Mouse (Mus musculus): Measurements from ENCODE around the gene Dennd6a.
"Not testable (repeated sequence)": the region's sequence is repeated elsewhere in the genome, so short reads cannot be mapped to it uniquely, and the experiment has no call there.

The Dennd6a gene

GRCm38 (mm10) chr14:26639961-26640360, 66.3 kb downstream of the Dennd6a start:
- in situ Hi-C loops (cut with MseI, MboI), result no loop called here

GRCm38 (mm10) chr14:26643006-26643624, 69.5 kb downstream of the Dennd6a start:
- in situ Hi-C loops (cut with MseI, MboI), result no loop called here

- in situ Hi-C loops (cut with MseI, MboI), result no loop called here
Measured at GRCm38 (mm10) chr14:26645989-26646650, 72.5 kb downstream of the Dennd6a start.

GRCm38 (mm10) chr14:26647811-26648210, 74.2 kb downstream of the Dennd6a start:
- in situ Hi-C loops (cut with MseI, MboI), result no loop called here

- in situ Hi-C loops (cut with MseI, MboI), result no loop called here
Measured at GRCm38 (mm10) chr14:26651901-26652300, 78.2 kb downstream of the Dennd6a start.

GRCm38 (mm10) chr14:26658178-26658577, 84.5 kb downstream of the Dennd6a start:
- in situ Hi-C loops (cut with MseI, MboI), result no loop called here

GRCm38 (mm10) chr14:26660233-26660632, 86.6 kb downstream of the Dennd6a start:
- in situ Hi-C loops (cut with MseI, MboI), result no loop called here

GRCm38 (mm10) chr14:26662016-26662415, 88.4 kb downstream of the Dennd6a start:
- in situ Hi-C loops (cut with MseI, MboI), result no loop called here

GRCm38 (mm10) chr14:26662488-26662887, 88.8 kb downstream of the Dennd6a start:
- in situ Hi-C loops (cut with MseI, MboI), result no loop called here

GRCm38 (mm10) chr14:26663851-26664250, 90.2 kb downstream of the Dennd6a start:
- in situ Hi-C loops (cut with MseI, MboI), result no loop called here

- in situ Hi-C loops (cut with MseI, MboI), result no loop called here
Measured at GRCm38 (mm10) chr14:26667991-26668370, 94.3 kb downstream of the Dennd6a start.

- in situ Hi-C loops (cut with MseI, MboI), result no loop called here
Measured at GRCm38 (mm10) chr14:26668371-26669291, 95.0 kb downstream of the Dennd6a start.

GRCm38 (mm10) chr14:26669292-26670073, 95.8 kb downstream of the Dennd6a start, which contains the start of gene Pde12:
Gene Pde12, minus strand, starts transcription at chr14:26669883.
- in situ Hi-C loops (cut with MseI, MboI), result no loop called here

GRCm38 (mm10) chr14:26670964-26671363, 97.3 kb downstream of the Dennd6a start:
- in situ Hi-C loops (cut with MseI, MboI), result no loop called here

GRCm38 (mm10) chr14:26671870-26672615, 98.4 kb downstream of the Dennd6a start:
- in situ Hi-C loops (cut with MseI, MboI), result not testable (repeated sequence)

GRCm38 (mm10) chr14:26674476-26675169, 101.0 kb downstream of the Dennd6a start:
- in situ Hi-C loops (cut with MseI, MboI), result not testable (repeated sequence)

GRCm38 (mm10) chr14:26675371-26675770, 101.7 kb downstream of the Dennd6a start:
- in situ Hi-C loops (cut with MseI, MboI), result no loop called here

- in situ Hi-C loops (cut with MseI, MboI), result no loop called here
Measured at GRCm38 (mm10) chr14:26675791-26676190, 102.1 kb downstream of the Dennd6a start.
